Mouse (Mus musculus) forebrain, embryonic 11.5 days (tissue): ENCODE results near the gene Gab1. TPM values are rescaled to one million over a fixed set of nuclear protein-coding genes. Genes with fewer than 3 reads are reported as not detected.

Source experiments
- ATAC-seq: fragments of 200-750 bp; cut with Nextera tagmentation; replicated peaks from 2 replicates; pipeline ENCODE4 v1.8.0; 2017; ENCODE audit warnings: moderate TSS enrichment; ENCODE audit not compliant: low FRiP score
- DNase-seq: peaks from one replicate; pipeline ENCODE4 v3.0.0-alpha.2; 2017; ENCODE audit warnings: low spot score
- H3K27ac ChIP-seq: fragments of 300-500 bp; sonication (generic); 2 replicates; pipeline ENCODE4 v1.5.1; 2014; ENCODE audit warnings: low read depth, low read length
- H3K27me3 ChIP-seq: fragments of 300-500 bp; sonication (generic); 2 replicates; pipeline ENCODE4 v1.6.1; 2014; ENCODE audit warnings: mild to moderate bottlenecking, low read length, mixed read lengths; ENCODE audit not compliant: control insufficient read depth, insufficient read depth
- H3K36me3 ChIP-seq: fragments of 300-500 bp; sonication (generic); 2 replicates; pipeline ENCODE4 v1.6.1; 2014; ENCODE audit warnings: mild to moderate bottlenecking, low read length, moderate library complexity, mixed read lengths; ENCODE audit not compliant: control insufficient read depth, insufficient read depth
- H3K4me1 ChIP-seq: fragments of 300-500 bp; sonication (generic); replicated peaks from 2 replicates; pipeline ENCODE4 v1.6.1; 2014; ENCODE audit warnings: low read length, mixed read lengths; ENCODE audit not compliant: control insufficient read depth, insufficient read depth
- H3K4me2 ChIP-seq: fragments of 300-500 bp; sonication (generic); 2 replicates; pipeline ENCODE4 v1.6.1; 2014; ENCODE audit warnings: low read depth, mild to moderate bottlenecking, low read length, moderate library complexity, mixed read lengths; ENCODE audit not compliant: severe bottlenecking
- H3K4me3 ChIP-seq: fragments of 300-500 bp; sonication (generic); 2 replicates; pipeline ENCODE4 v1.5.1; 2014; ENCODE audit warnings: low read depth, low read length
- H3K9ac ChIP-seq: fragments of 300-500 bp; sonication (generic); 2 replicates; pipeline ENCODE4 v1.6.1; 2014; ENCODE audit warnings: low read length
- H3K9me3 ChIP-seq: fragments of 300-500 bp; sonication (generic); 2 replicates; pipeline ENCODE4 v1.6.1; 2016; ENCODE audit warnings: low read length, mixed read lengths; ENCODE audit not compliant: control insufficient read depth
- WGBS: fragments of 180-500 bp; shearing (Covaris S2); extraction: QIAGEN DNeasy Blood & Tissue Kit; methylation state at CpG from one replicate; pipeline ENCODE4 v1.1.7; 2014; 5-methylcytosine and 5-hydroxymethylcytosine counted together
- polyA plus RNA-seq: library from polyadenylated mRNA; unstranded; fragments of >200 nt; fragmentation: Nextera tagmentation; extraction: Ambion mirVana; gene quantifications from 2 replicates; pipeline ENCODE4 v1.2.1, GENCODE M21; 2014

Gab1 gene
- polyA plus RNA-seq, 1 experiment from 2014 or later: 19.1 TPM

DNA sequence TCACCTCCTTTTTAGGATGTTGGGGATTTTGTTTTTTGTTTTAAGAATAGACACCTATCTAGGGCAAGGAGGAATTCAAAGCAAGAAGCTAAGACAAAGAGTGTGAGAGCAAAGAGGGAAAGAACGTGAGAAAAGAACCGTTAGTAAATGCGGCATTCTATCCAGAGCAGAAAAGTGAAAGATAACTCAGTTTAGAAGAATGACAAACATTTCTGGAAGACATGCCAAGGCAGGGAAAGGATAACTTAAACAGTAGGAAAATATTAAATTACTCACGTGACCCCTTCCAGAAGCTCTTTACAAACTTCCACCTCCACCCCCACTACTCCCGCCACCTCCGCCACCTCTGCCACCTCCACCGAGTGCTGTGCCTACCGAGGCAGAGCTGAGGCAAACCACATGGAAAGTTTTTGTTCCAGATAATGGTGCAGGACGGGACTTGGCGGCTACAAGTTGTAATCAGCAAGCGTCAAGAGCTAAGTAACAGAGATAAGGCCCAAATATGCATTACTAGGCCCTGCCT, 11.5 kb downstream of the Gab1 start:
- 75% methylated on average over 11 of the region's 11 CpGs for WGBS
- no peaks in the 10 kb centered on the region for H3K36me3 ChIP-seq
- no peaks in the 10 kb centered on the region for H3K9me3 ChIP-seq
- H3K4me3 ChIP-seq: no peak overlapping the region
- H3K27me3 ChIP-seq: no peaks in the 10 kb centered on the region
- H3K27ac ChIP-seq: no peak overlapping the region
- H3K4me1 ChIP-seq: peaks cover 12% of the 10 kb centered on the region; the same call in 1 of the 2 replicates
- H3K9ac ChIP-seq: no peak overlapping the region
- peak; percentile 52 for DNase-seq
- H3K4me2 ChIP-seq: no peak overlapping the region
- no peak for ATAC-seq

DNA sequence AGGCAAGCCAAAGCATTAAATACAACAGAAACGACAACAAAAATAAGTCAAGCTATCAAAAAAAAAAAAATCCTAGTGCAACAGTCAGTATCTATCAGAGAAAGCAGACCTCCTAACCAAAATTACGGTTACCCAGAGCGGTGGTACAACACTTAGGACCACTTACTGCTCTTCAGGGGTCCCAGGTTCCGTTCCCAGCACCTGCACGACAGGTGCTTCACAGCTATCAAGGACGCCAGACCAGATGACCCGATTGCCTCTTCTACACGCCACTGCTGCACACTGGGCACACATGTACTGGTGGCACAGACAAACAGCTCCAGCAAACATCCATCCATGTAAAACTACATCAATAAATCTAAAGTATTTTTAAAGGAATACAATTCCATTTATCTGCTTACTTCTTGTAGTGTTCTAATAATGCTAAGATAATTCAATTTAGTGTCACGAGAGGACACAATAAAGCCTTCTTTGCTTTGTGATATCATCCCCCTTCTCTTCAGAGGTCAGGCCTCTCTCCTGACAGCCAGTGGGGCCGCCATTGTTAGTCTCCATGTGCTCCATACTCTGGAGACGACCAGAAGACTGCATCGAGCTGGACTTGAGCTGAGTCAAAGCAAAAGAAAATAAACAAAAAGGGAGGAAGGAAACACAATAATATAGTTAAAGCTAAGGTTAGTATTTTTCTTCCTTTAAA, 12.2 kb downstream of the Gab1 start:
- Histone ChIP-seq H3K27me3 (no peaks in the 10 kb centered on the region), H3K4me1 (peaks cover 12% of the 10 kb centered on the region; the same call in 1 of the 2 replicates), H3K4me2 (no peak overlapping the region), H3K9ac (no peak overlapping the region), H3K9me3 (no peaks in the 10 kb centered on the region), H3K27ac (no peak overlapping the region), H3K4me3 (no peak overlapping the region), H3K36me3 (no peaks in the 10 kb centered on the region)
- WGBS: 85% methylated on average over 12 of the region's 12 CpGs
- no peak for ATAC-seq
- DNase-seq: peak; percentile 29

DNA sequence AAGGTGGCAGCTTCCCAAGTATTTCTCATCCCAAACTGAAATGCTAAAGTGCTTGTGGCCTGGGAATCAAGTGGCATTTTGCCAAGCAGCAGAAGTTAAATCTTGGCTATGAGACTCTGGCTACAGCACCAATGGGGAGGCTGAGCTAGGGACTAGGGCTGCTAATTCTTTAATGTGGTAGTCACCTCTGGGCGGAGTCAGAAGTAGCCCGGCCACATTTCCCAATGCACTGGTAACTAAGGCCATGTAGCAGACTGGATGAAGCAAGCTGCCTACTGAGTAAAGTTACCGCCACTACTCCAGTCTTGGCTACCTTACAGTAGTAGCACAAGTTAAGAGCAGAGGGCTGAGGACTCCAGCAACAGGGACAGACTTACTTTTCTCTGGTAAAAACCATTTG, 12.7 kb downstream of the Gab1 start:
- Histone ChIP-seq H3K4me3 (no peak overlapping the region), H3K4me2 (no peak overlapping the region), H3K9me3 (no peaks in the 10 kb centered on the region), H3K27me3 (no peaks in the 10 kb centered on the region), H3K9ac (no peak overlapping the region), H3K4me1 (peaks cover 9% of the 10 kb centered on the region; the same call in 1 of the 2 replicates), H3K27ac (no peak overlapping the region), H3K36me3 (no peaks in the 10 kb centered on the region)
- DNase-seq: no peak
- no peak for ATAC-seq
- WGBS: 95% methylated on average over 3 of the region's 3 CpGs

DNA sequence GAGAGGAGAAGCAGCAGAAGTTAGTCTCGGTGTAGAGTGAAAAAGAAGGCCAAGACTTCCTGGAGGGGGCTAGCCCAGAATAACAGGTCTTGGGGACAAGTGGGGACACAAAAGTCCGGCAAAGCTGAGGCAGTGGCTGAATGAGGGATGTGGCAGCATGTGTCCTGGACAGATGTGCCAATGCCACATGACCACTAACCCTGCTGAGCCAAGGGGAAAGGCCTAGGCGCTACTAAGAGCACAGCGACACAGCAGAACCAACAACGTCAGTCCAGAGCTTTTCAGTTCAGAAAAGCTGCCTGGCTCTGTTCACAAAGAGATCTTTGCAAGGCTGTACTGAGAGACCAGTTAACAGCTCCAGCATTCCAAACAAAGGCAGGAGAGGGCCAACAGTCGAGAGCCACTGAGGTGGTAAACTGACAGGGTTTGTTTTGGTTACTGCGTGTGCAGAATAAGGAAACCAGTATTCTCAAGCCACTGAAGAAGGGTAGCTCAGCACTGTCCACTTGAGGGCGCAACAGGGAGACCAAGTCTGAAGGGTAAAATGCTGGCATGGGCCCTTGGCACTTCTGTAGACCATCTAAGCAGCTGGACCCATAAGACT, 15.0 kb downstream of the Gab1 start:
- DNase-seq: no peak
- Histone ChIP-seq H3K9me3 (no peaks in the 10 kb centered on the region), H3K36me3 (no peaks in the 10 kb centered on the region), H3K4me3 (no peak overlapping the region), H3K27ac (no peak overlapping the region), H3K27me3 (no peaks in the 10 kb centered on the region), H3K4me1 (peaks cover 3% of the 10 kb centered on the region; the same call in 1 of the 2 replicates), H3K4me2 (no peak overlapping the region), H3K9ac (no peak overlapping the region)
- ATAC-seq: 0 out of 2 replicates have a peak, but pooled peaks have one; percentile 21
- 69% methylated on average over 8 of the region's 8 CpGs for WGBS

DNA sequence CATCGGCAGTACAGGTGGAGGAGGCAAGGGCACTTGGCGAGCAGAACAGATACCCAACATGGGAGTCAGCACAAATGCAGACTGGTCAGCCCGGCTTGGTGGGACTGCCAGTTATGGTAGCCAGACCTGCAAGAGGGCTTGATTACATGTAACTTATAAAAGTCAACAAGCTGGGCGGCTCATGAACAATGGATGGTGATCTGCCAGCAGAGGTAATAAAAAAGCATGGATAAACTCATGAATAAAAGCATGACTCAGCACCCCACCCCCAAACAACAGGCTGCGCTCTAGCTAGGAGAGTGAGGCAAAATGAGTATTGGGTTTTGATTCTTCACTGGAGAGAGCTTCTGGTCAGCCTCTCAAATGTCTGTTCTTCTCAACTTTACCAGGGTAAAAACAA, 16.9 kb downstream of the Gab1 start:
- Histone ChIP-seq H3K4me2 (no peak overlapping the region), H3K36me3 (no peaks in the 10 kb centered on the region), H3K27ac (no peak overlapping the region), H3K4me3 (no peak overlapping the region), H3K27me3 (no peaks in the 10 kb centered on the region), H3K9ac (no peak overlapping the region), H3K9me3 (no peaks in the 10 kb centered on the region), H3K4me1 (no peaks in the 10 kb centered on the region)
- 82% methylated on average over 5 of the region's 5 CpGs for WGBS
- no peak for ATAC-seq
- DNase-seq: no peak

DNA sequence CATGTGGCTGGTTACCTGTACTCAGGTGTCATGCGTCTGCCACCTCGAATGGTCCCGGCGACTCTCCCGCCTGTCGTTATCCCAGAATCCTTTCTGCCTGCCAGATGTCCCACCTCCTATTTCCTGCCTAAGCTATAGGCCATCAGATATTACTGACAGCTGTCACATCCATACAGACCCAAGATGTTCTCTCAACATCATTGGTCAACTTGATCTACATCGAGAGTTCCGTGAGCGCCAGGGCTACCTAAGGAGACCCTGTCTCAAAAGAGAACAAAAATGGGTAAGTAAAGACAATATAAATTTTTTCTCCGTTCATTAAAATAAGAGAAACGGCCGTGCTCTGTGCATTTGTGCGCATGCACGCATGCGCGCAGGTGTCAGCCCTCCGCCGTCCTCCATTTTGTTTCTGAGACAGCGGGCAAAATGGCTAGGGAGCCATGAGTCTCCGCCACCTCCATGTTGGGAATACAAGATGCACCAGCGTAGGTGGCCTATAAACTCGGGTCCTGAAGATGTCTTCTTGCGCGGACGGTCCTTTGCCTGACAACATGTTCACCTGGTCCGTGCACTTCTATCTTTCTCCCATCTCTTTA, 21.0 kb downstream of the Gab1 start:
- no peak for DNase-seq
- H3K4me1 ChIP-seq: 0 out of 2 replicates have a peak, but pooled peaks cover 2% of the 10 kb centered on the region
- no peak overlapping the region for H3K9ac ChIP-seq
- H3K27me3 ChIP-seq: no peaks in the 10 kb centered on the region
- no peak overlapping the region for H3K27ac ChIP-seq
- WGBS: 97% methylated on average over 26 of the region's 26 CpGs
- H3K4me2 ChIP-seq: no peak overlapping the region
- no peak for ATAC-seq
- H3K9me3 ChIP-seq: no peaks in the 10 kb centered on the region
- H3K36me3 ChIP-seq: no peaks in the 10 kb centered on the region
- no peak overlapping the region for H3K4me3 ChIP-seq

DNA sequence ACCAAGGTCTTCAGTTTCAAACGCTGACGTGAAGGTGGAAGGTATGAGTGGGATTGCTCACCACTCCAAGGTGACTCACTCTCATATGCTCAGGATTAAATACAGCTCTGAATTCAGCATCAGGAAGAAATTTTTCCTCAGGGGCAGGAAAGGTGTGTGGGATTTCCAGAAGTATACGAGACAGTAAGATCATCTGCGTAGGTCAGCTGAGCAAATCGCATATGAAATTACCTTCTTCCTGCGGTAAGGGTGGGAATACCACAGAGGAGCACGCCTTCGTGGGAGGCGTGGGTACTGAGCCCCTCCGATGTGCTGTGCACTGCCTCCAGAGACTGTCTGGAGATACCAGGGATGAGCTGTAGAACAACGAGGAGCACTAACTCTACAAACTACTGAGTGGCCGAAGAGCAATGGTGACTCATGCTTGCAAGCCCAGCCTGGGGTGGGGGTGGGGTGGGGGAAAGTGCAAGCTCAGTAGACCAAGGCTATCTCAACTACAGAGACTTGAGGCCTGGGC, 22.4 kb downstream of the Gab1 start:
- no peak overlapping the region for H3K4me2 ChIP-seq
- ATAC-seq: no peak
- WGBS: 91% methylated on average over 12 of the region's 12 CpGs

DNA sequence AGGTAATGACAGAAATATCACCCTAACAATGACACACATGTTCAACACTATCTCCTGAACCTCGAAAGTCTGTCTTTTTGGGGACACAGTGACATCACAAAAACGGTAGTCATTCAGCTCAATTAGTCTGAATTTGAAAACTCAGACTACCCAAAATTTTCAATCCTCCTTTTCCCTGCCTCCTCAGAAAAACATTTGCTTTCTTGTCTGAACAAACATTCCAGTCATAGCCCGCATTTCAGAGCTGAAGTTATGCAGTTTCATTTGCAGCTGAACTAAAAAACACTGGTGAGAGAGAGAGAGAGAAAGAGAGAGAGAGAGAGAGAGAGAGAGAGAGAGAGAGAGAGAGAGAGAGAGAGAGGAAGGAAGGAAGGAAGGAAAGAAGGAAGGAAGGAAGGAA, 23.2 kb downstream of the Gab1 start:
- H3K4me2 ChIP-seq: no peak overlapping the region
- H3K27me3 ChIP-seq: no peaks in the 10 kb centered on the region
- WGBS: 87% methylated on average over 3 of the region's 3 CpGs
- H3K36me3 ChIP-seq: no peaks in the 10 kb centered on the region
- no peak for DNase-seq
- no peak overlapping the region for H3K27ac ChIP-seq
- H3K9ac ChIP-seq: no peak overlapping the region
- ATAC-seq: no peak
- H3K4me3 ChIP-seq: no peak overlapping the region
- 0 out of 2 replicates have a peak, but pooled peaks cover 2% of the 10 kb centered on the region for H3K4me1 ChIP-seq
- no peaks in the 10 kb centered on the region for H3K9me3 ChIP-seq

More for the DNA sequence above, 22.4 kb downstream of the Gab1 start:
- H3K9me3 ChIP-seq: no peaks in the 10 kb centered on the region
- DNase-seq: no peak
- no peaks in the 10 kb centered on the region for H3K27me3 ChIP-seq
- 0 out of 2 replicates have a peak, but pooled peaks cover 2% of the 10 kb centered on the region for H3K4me1 ChIP-seq
- H3K36me3 ChIP-seq: no peaks in the 10 kb centered on the region
- no peak overlapping the region for H3K4me3 ChIP-seq
- no peak overlapping the region for H3K27ac ChIP-seq
- H3K9ac ChIP-seq: no peak overlapping the region
